Mouse (Mus musculus) urinary bladder, adult 2 months (tissue): ENCODE measurements around the gene Tjp3. TPM values are rescaled to one million over a fixed set of nuclear protein-coding genes. Genes with fewer than 3 reads are reported as not detected.

Experiments used
- DNase-seq: peaks from one replicate; pipeline ENCODE4 v3.0.0; 2022; ENCODE audit warnings: low spot score
- polyA plus RNA-seq: library from polyadenylated mRNA; depleted of rRNA; stranded (reverse); fragments of >200 nt; gene quantifications from 2 replicates; pipeline ENCODE4 v1.2.3, GENCODE M21; 2012

Gene Tjp3
- polyA plus RNA-seq, 1 experiment = 25.1 TPM

- DNase-seq = no peak
These were observed 28.6 kb upstream of the Tjp3 start for GRCm38 (mm10) chr10:81319741-81320549.

GRCm38 (mm10) chr10:81319330-81319699, 27.9 kb upstream of the Tjp3 start:
- DNase-seq = no peak

- DNase-seq = no peak
These were observed 27.4 kb upstream of the Tjp3 start for GRCm38 (mm10) chr10:81318589-81319329.

- no peak for DNase-seq
These were observed 25.9 kb upstream of the Tjp3 start for GRCm38 (mm10) chr10:81317273-81317672.

- DNase-seq = no peak
These were observed 25.1 kb upstream of the Tjp3 start for GRCm38 (mm10) chr10:81316338-81317060.

GRCm38 (mm10) chr10:81315587-81315986, 24.2 kb upstream of the Tjp3 start:
- DNase-seq = no peak

GRCm38 (mm10) chr10:81314201-81314600, 22.8 kb upstream of the Tjp3 start:
- no peak for DNase-seq

GRCm38 (mm10) chr10:81313581-81313980, 22.2 kb upstream of the Tjp3 start:
- DNase-seq = no peak

- DNase-seq = no peak
These were observed 18.2 kb upstream of the Tjp3 start for GRCm38 (mm10) chr10:81309571-81309970.

GRCm38 (mm10) chr10:81306837-81307682, 15.7 kb upstream of the Tjp3 start:
- no peak for DNase-seq

GRCm38 (mm10) chr10:81306173-81306668, 14.8 kb upstream of the Tjp3 start:
- no peak for DNase-seq

- no peak for DNase-seq
These were observed 14.3 kb upstream of the Tjp3 start for GRCm38 (mm10) chr10:81305663-81306062.

GRCm38 (mm10) chr10:81304597-81305238, 13.3 kb upstream of the Tjp3 start:
- no peak for DNase-seq

GRCm38 (mm10) chr10:81303761-81304160, 12.4 kb upstream of the Tjp3 start:
- DNase-seq = no peak

GRCm38 (mm10) chr10:81303258-81303657, 11.9 kb upstream of the Tjp3 start:
- DNase-seq = no peak

GRCm38 (mm10) chr10:81302781-81303218, 11.4 kb upstream of the Tjp3 start:
- no peak for DNase-seq

GRCm38 (mm10) chr10:81302288-81302687, 10.9 kb upstream of the Tjp3 start:
- no peak for DNase-seq

- DNase-seq = no peak
These were observed 9.9 kb upstream of the Tjp3 start for GRCm38 (mm10) chr10:81301321-81301720.

GRCm38 (mm10) chr10:81300352-81300907, 9.0 kb upstream of the Tjp3 start:
- no peak for DNase-seq

GRCm38 (mm10) chr10:81299585-81300351, 8.4 kb upstream of the Tjp3 start:
- no peak for DNase-seq
